Mouse (Mus musculus): Measurements from ENCODE around the gene Gamt. TPM values are rescaled to one million over a fixed set of nuclear protein-coding genes. Genes with fewer than 3 reads are reported as not detected.
"Not testable (repeated sequence)": the region's sequence is repeated elsewhere in the genome, so short reads cannot be mapped to it uniquely, and the experiment has no call there.

Gene Gamt
- polyA plus RNA-seq, 1 experiment = 13.1 TPM

DNA sequence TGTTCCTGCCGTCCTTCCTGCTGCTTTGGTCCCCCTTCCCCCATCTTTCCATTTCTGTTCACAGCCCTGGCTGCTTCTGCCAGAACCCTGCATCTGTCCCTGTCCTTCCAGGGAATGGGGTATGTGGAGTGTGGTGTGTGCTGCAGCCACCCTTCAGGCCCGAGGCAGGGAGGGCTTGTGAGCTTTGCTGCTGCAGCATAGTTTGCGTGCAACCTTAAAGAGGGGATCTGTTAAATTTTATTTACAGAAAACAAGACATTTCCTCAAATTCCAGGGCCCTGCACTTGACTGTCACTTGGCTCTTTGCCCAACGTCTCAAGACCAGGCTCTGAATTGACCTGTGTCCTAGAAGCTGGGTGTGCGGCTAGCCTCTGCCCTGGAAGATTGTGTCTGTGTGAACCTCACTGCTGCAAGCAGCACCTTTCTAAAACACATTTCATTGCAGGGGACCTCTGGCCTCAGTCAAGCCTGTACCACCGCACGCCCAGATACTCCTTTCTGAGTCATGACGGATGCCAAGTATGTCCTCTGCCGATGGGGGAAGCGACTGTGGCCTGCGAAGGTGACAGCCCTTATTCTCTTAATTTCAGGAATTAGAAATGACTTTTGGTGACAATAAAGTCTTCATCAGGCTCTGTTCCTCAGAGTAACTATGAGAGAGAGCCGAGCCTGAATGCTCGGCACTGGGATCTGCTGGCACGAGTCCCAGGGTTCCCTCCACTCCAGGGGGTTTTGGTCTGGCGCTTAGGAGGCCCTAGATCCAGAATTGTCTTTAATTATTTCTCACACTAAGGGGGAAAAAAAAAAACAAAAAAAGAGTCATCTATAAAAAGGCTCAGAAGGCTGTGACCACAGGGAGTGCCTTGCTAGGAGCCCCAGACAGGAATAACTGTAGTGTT is 32.7 kb downstream of the Gamt start:
- H3K36me3 ChIP-seq (ENCODE audit: control insufficient read depth, insufficient read depth, low read length) = peaks cover 27% of the 10 kb centered on the region
- no peak overlapping the region for H3K27ac ChIP-seq (ENCODE audit: insufficient read depth, low read depth, low read length)
- no peak overlapping the region for H3K4me3 ChIP-seq (ENCODE audit: low read depth, low read length)
- TF ChIP-seq CTCF (IDR thresholded peaks at IDR 0.05; ENCODE audit: extremely low read depth, insufficient read length, insufficient replicate concordance, low read depth, low read length) (no peak), POLR2A (IDR thresholded peaks at IDR 0.05; ENCODE audit: low read depth, low read length) (no peak)
- WGBS = 66% methylated on average over 15 of the region's 15 CpGs
- H3K27me3 ChIP-seq (ENCODE audit: control insufficient read depth, insufficient read depth, low read length) = no peaks in the 10 kb centered on the region
- peaks cover 9% of the 10 kb centered on the region for H3K4me1 ChIP-seq (ENCODE audit: control insufficient read depth, insufficient read depth, insufficient read length, low read length)

DNA sequence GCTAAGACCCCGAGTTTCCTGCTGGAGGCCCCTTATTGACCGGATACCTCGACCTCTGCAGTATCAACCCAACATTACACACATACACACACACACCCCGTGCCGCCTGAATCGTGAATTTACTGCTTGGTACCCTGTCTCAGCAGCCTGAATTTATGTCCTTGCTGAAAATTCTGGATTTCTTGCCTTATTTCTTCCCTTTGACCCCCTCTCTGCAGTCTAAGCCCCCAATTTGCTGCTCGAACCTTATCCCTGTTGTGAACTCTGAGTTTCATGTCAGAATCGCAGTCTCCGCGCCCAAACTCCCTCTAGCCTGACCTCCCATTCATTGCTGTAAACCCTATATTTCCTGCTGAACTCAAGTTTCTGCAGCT is 33.7 kb downstream of the Gamt start:
- 3% methylated on average over 10 of the region's 10 CpGs for WGBS

DNA sequence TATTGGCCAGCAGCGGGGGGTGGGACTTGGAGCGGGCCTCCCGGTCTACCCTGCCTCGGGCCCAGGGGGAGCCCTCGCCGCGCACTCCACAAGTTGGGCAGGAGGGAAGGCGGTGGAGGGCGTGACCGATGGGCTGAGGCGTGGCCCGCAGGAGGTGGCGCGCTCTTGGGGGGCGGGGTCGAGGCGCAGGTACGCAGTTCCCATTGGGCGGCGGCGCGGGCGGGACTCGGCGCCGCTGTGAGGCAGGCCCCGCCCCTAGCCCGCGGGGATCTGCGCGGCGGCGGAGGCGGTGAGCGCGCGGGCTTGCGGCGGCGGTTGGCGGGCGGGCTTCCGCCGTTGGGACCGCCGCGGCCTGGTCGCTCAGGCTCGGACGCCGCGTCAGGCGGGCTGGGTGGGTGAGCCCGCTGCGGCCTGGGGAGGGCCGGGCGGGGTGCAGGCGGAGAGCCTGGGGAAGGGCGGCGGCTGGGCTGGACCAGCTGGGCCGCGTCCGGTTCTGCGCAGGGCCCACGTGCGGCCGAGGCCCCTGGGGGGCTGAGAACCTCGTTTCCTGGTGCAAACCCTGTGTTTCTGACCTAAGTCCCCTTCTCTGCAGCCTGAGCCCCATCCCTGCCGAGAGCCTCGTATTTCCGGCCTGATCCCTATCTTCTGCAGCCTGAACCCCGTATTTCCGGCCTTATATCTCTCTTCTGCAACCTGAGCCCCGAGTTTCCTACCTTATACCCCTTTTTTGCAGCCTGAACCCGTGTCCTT is 34.2 kb downstream of the Gamt start, which contains the start of gene Mum1:
Gene Mum1, plus strand, starts transcription at position 19 of the 750 bp plus-strand sequence.
- Histone ChIP-seq H3K27ac (ENCODE audit: insufficient read depth, low read depth, low read length) (peak within 1 kb of the TSS; percentile 74), H3K36me3 (ENCODE audit: control insufficient read depth, insufficient read depth, low read length) (peaks cover 16% of the 10 kb centered on the region), H3K27me3 (ENCODE audit: control insufficient read depth, insufficient read depth, low read length) (no peaks in the 10 kb centered on the region), H3K4me1 (ENCODE audit: control insufficient read depth, insufficient read depth, insufficient read length, low read length) (peaks cover 9% of the 10 kb centered on the region), H3K4me3 (ENCODE audit: low read depth, low read length) (peak within 1 kb of the TSS; percentile 83)
- WGBS = under 1% methylated on average over 74 of the region's 75 CpGs
- TF ChIP-seq POLR2A (IDR thresholded peaks at IDR 0.05; ENCODE audit: low read depth, low read length) = no peak; the same call in none of the 2 replicates
- TF ChIP-seq CTCF (IDR thresholded peaks at IDR 0.05; ENCODE audit: extremely low read depth, insufficient read length, insufficient replicate concordance, low read depth, low read length) = peak; percentile 38; the same call in 1 of the 2 replicates

More for the DNA sequence above, 33.7 kb downstream of the Gamt start:
- H3K4me1 ChIP-seq (ENCODE audit: control insufficient read depth, insufficient read depth, insufficient read length, low read length) = peaks cover 9% of the 10 kb centered on the region
- TF ChIP-seq POLR2A (IDR thresholded peaks at IDR 0.05; ENCODE audit: low read depth, low read length) (no peak), CTCF (IDR thresholded peaks at IDR 0.05; ENCODE audit: extremely low read depth, insufficient read length, insufficient replicate concordance, low read depth, low read length) (no peak)
- H3K27ac ChIP-seq (ENCODE audit: insufficient read depth, low read depth, low read length) = 0 out of 2 replicates have a peak overlapping the region, but pooled peaks have one; percentile 12
- no peaks in the 10 kb centered on the region for H3K27me3 ChIP-seq (ENCODE audit: control insufficient read depth, insufficient read depth, low read length)
- H3K36me3 ChIP-seq (ENCODE audit: control insufficient read depth, insufficient read depth, low read length) = peaks cover 18% of the 10 kb centered on the region
- H3K4me3 ChIP-seq (ENCODE audit: low read depth, low read length) = peak overlapping the region; percentile 83

DNA sequence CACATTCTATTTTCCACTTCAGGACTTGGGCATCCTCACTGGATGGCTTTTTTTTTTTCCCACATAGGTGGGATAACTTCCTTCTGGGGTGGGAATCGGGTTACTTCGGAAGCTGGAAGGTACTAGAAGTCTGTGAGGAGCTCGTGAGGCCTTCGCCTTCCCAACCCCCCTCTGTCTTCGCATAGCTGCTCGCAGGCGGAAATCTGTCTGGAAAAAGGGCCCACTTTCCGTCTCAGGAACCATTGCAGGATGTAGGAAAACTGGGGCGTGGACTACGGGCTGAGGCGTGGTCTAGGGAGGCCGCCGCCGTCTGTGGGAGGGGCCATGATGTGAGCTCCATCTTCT is 34.8 kb downstream of the Gamt start:
- Histone ChIP-seq H3K4me3 (ENCODE audit: low read depth, low read length) (peak overlapping the region; percentile 83), H3K27ac (ENCODE audit: insufficient read depth, low read depth, low read length) (peak overlapping the region; percentile 74), H3K36me3 (ENCODE audit: control insufficient read depth, insufficient read depth, low read length) (peaks cover 13% of the 10 kb centered on the region), H3K4me1 (ENCODE audit: control insufficient read depth, insufficient read depth, insufficient read length, low read length) (peaks cover 9% of the 10 kb centered on the region), H3K27me3 (ENCODE audit: control insufficient read depth, insufficient read depth, low read length) (no peaks in the 10 kb centered on the region)
- TF ChIP-seq CTCF (IDR thresholded peaks at IDR 0.05; ENCODE audit: extremely low read depth, insufficient read length, insufficient replicate concordance, low read depth, low read length) (no peak), POLR2A (IDR thresholded peaks at IDR 0.05; ENCODE audit: low read depth, low read length) (peak; percentile 50; the same call in 1 of the 2 replicates)
- 1% methylated on average over 14 of the region's 14 CpGs for WGBS

DNA sequence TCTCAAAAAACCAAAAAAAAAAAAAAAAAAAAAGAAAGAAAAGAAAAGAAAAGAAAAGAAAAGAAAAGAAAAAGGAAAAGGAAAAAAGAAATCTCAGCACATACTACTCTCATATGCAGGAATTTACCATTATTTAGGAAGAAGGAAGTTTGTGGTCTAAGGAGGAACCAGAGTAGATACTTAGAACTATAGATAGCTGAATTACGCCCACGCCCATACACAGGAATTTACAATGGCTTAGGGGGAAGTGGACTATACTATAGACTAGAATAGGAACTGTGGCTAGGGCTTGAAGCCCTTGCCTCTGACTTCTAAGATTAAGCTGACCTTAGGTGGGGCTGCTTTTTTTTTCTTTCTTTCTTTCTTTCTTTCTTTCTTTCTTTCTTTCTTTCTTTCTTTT is 37.7 kb downstream of the Gamt start:
- not testable (repeated sequence) for H3K27ac ChIP-seq (ENCODE audit: insufficient read depth, low read depth, low read length); H3K36me3 ChIP-seq (ENCODE audit: control insufficient read depth, insufficient read depth, low read length); H3K4me1 ChIP-seq (ENCODE audit: control insufficient read depth, insufficient read depth, insufficient read length, low read length); H3K27me3 ChIP-seq (ENCODE audit: control insufficient read depth, insufficient read depth, low read length); H3K4me3 ChIP-seq (ENCODE audit: low read depth, low read length)
- WGBS = 47% methylated on average over 2 of the region's 2 CpGs

DNA sequence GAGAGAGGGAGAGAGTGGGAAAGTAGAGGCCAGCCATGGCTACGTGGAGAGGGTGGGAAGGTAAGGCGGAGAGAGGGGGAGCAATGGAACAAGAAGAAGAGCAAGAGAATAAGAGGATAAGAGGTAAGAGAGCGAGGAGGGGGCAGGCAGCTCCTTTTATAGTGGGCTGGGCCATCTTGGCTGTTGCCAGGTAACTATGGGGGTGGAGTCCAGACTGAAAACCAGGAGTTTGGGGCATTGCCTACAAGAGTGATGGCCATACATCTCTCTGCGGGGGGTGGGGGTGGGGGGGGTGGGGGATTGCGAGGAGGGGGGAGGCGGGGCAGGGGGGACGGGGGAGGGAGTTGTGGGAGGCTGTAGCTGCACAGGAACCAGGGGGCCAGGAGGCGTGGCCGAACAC is 40.1 kb downstream of the Gamt start:
- TF ChIP-seq POLR2A (IDR thresholded peaks at IDR 0.05; ENCODE audit: low read depth, low read length) (no peak), CTCF (IDR thresholded peaks at IDR 0.05; ENCODE audit: extremely low read depth, insufficient read length, insufficient replicate concordance, low read depth, low read length) (no peak)
- no peaks in the 10 kb centered on the region for H3K36me3 ChIP-seq (ENCODE audit: control insufficient read depth, insufficient read depth, low read length)
- 58% methylated on average over 9 of the region's 9 CpGs for WGBS
- H3K27ac ChIP-seq (ENCODE audit: insufficient read depth, low read depth, low read length) = no peak overlapping the region
- H3K4me1 ChIP-seq (ENCODE audit: control insufficient read depth, insufficient read depth, insufficient read length, low read length) = no peaks in the 10 kb centered on the region
- H3K4me3 ChIP-seq (ENCODE audit: low read depth, low read length) = no peak overlapping the region
- H3K27me3 ChIP-seq (ENCODE audit: control insufficient read depth, insufficient read depth, low read length) = no peaks in the 10 kb centered on the region
